Mouse (Mus musculus): ENCODE data around the gene Lypd5. TPM values are rescaled to one million over a fixed set of nuclear protein-coding genes. Genes with fewer than 3 reads are reported as not detected.
"Not testable (repeated sequence)": the region's sequence is repeated elsewhere in the genome, so short reads cannot be mapped to it uniquely, and the experiment has no call there.

Gene Lypd5
- total RNA-seq, 2 experiments from 2014 or later: not detected

DNA sequence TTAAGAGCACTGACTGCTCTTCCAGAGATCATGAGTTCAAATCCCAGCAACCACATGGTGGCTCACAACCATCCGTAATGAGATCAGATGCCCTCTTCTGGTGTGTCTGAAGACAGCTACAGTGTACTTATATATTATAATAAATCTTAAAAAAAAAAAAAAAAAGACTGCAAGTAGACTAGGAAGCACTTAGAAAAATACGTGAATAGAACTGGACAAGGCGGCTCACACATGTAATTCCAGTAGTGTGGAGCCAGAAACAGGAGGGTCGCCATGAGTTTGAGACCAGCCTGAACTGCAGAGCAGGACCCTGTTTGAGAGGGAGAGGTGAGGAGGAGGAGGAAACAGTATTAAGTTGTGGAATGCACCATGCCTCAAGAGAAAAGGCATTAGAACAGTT, 51.5 kb downstream of the Lypd5 start:
- intact Hi-C loops (cut with DNase I); DNase-seq (ENCODE audit: low spot score in 2 of 2): not testable (repeated sequence)

DNA sequence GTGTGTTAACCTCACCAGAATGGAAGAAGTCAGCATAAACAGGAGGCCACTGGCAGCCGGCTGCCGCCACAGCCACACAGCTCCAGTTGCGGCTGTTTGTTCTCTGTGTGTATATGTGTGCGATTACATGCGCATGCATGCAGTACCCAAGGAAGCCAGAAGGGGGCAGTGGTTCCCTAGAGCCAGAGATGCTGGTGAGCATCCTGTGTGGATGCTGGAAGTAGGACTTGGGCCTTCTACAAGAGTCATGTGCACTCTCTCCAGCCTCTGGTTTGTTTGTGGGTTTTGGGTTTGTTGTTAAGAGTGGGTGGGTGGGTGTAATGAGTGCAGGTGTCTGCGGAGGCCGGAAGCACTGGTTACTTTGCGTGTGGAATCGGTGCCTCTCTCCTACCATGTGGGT, 53.9 kb downstream of the Lypd5 start:
- intact Hi-C loops (cut with DNase I): no loop called here
- no peak for DNase-seq (ENCODE audit: low spot score in 2 of 2)

Small RNA genes lying within 50 kb of the gene (microRNA-seq; reads per million reads assigned to microRNA genes)
- gene Gm27592: 0 reads per million in 2 experiments

Other genes with a start within 250 kb of the Lypd5 start
- 10 to 100 TPM in 1 of 2 experiments, 1 to 10 TPM in 1; 8.4 to 10.2 TPM for gene Zfp112, start 236.9 kb upstream of the Lypd5 start, total RNA-seq (2021)
- 10 to 100 TPM; 20.2 to 20.4 TPM for gene Zfp235, start 215.0 kb upstream of the Lypd5 start, total RNA-seq (2021)
- 1 to 10 TPM; 2.5 to 2.9 TPM for gene Zfp114, start 174.1 kb upstream of the Lypd5 start, total RNA-seq (2021)
- gene Zfp111, start 137.8 kb upstream of the Lypd5 start, total RNA-seq (2021): 10 to 100 TPM in 1 of 2 experiments, 1 to 10 TPM in 1; 8.9 to 12.6 TPM
- gene Zfp109, start 111.6 kb upstream of the Lypd5 start, total RNA-seq (2021): 10 to 100 TPM in 1 of 2 experiments, 1 to 10 TPM in 1; 7.9 to 10.5 TPM
- gene Zfp108, start 94.4 kb upstream of the Lypd5 start, total RNA-seq (2021): 1 to 10 TPM; 8.4 to 8.8 TPM
- gene Zfp93, start 78.8 kb upstream of the Lypd5 start, total RNA-seq (2021): 10 to 100 TPM; 11.0 to 11.5 TPM
- gene Zfp61, start 48.0 kb upstream of the Lypd5 start, total RNA-seq (2021): 10 to 100 TPM; 19.3 to 20.8 TPM
- gene Zfp94, start 32.5 kb upstream of the Lypd5 start, total RNA-seq (2021): 10 to 100 TPM; 13.2 to 16.9 TPM
- not detected for gene Tescl, start 15.3 kb upstream of the Lypd5 start, total RNA-seq (2021)
- under 1 TPM in 1 of 2 experiments, not detected in 1; 0.50 TPM for gene Kcnn4, start 21.1 kb downstream of the Lypd5 start, total RNA-seq (2021)
- gene Smg9, start 50.4 kb downstream of the Lypd5 start, total RNA-seq (2021): 10 to 100 TPM; 38.1 to 40.2 TPM
- under 1 TPM; 0.34 to 0.57 TPM for gene Irgc1, start 103.1 kb downstream of the Lypd5 start, total RNA-seq (2021)
- gene Plaur, start 113.3 kb downstream of the Lypd5 start, total RNA-seq (2021): under 1 TPM; 0.71 to 0.73 TPM
- gene Cadm4, start 132.8 kb downstream of the Lypd5 start, total RNA-seq (2021): 100 to 1,000 TPM; 243 to 246 TPM
- gene Zfp428, start 157.8 kb downstream of the Lypd5 start, total RNA-seq (2021): 10 to 100 TPM; 45.7 to 52.6 TPM
- not detected for gene AC161166.1, start 163.3 kb downstream of the Lypd5 start, total RNA-seq (2021)
- gene Irgq, start 181.5 kb downstream of the Lypd5 start, total RNA-seq (2021): 10 to 100 TPM; 87.8 to 88.6 TPM
- gene Pinlyp, start 196.9 kb downstream of the Lypd5 start, total RNA-seq (2021): not detected
- gene Xrcc1, start 197.1 kb downstream of the Lypd5 start, total RNA-seq (2021): 10 to 100 TPM; 34.6 to 37.6 TPM
- gene Ethe1, start 238.3 kb downstream of the Lypd5 start, total RNA-seq (2021): 10 to 100 TPM; 11.1 to 13.2 TPM
- 1 to 10 TPM; 6.7 TPM for gene Zfp575, start 238.4 kb downstream of the Lypd5 start, total RNA-seq (2021)

Data from left cerebral cortex, postnatal 25 days (tissue).